Mouse (Mus musculus) cerebellum, adult 11-12 months (tissue): ENCODE measurements around the gene Mrpl2.
A peak's percentile ranks its signal among the peaks of the same experiment; 100 is the strongest.

Source experiments
- DNase-seq: peaks from one replicate; pipeline ENCODE4 v3.0.0; 2022

The Mrpl2 gene

GRCm38 (mm10) chr17:46645561-46646321, at the start of gene Mrpl2, which contains the start of gene Klc4:
Gene Mrpl2 (plus strand): TSS chr17:46646229.
Gene Klc4 (minus strand): TSS chr17:46646022.
- DNase-seq = peak; percentile 98

DNA sequence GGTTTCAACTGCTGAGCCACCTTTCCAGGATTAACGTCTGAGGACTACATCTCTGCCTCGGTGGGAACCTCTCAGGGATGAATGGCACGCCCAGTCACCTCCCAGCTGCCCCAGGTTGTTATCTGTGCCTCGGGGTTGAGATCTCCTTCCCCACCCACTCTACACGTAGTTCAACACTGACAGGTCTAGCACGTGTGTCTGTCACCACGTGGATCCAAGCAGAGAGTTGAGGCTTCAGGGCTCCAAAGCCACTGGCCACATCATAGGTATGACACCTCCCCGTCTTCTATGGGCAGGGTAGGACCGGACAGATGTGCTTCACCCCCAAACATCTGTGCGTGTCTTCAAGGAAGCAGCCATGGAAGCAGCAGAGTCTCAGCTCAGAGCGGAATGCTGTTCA, 48.1 kb upstream of the Mrpl2 start:
- DNase-seq = no peak

DNA sequence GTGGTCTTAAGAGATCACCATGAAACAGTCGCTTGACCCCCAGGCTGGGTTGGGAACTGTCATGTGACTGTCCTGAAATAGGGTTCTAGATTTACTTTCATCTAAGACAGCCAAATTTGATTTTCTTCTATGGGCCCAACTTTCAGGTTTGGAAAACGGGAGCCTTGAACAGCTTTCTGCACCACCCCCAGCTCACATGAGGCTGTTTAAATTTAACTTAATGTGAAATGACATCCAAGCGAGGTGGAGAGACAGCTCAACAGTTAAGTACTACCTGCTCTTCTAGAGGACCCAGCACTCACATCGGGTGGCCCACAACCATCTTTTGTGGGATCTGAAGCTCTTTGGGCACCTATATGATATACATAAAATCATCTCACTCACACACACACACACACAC, 47.1 kb upstream of the Mrpl2 start:
- DNase-seq = no peak

GRCm38 (mm10) chr17:46600569-46600968, 45.5 kb upstream of the Mrpl2 start:
- no peak for DNase-seq

GRCm38 (mm10) chr17:46602212-46602611, 43.8 kb upstream of the Mrpl2 start:
- no peak for DNase-seq

GRCm38 (mm10) chr17:46603229-46603628, 42.8 kb upstream of the Mrpl2 start:
- no peak for DNase-seq

DNA sequence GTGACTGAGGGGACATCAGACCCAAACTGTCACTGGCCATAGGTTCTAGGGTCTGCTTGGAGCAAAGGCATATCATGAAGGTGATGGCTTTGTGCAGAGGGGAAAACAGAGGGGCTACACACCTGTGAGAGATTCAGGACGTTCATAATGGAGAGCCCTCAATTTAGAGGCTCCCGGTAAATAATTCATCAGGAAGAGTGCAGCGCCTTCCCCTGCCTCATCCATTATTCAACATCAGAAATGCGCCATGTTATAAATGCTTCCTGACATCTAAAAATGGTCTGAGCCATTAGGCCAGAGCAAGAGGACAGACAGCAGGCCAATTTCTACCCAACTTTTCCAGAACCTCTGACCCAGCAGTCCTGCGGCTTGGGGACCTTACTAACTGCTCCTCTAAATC, 40.9 kb upstream of the Mrpl2 start:
- no peak for DNase-seq

GRCm38 (mm10) chr17:46605987-46606386, 40.0 kb upstream of the Mrpl2 start:
- DNase-seq = no peak

DNA sequence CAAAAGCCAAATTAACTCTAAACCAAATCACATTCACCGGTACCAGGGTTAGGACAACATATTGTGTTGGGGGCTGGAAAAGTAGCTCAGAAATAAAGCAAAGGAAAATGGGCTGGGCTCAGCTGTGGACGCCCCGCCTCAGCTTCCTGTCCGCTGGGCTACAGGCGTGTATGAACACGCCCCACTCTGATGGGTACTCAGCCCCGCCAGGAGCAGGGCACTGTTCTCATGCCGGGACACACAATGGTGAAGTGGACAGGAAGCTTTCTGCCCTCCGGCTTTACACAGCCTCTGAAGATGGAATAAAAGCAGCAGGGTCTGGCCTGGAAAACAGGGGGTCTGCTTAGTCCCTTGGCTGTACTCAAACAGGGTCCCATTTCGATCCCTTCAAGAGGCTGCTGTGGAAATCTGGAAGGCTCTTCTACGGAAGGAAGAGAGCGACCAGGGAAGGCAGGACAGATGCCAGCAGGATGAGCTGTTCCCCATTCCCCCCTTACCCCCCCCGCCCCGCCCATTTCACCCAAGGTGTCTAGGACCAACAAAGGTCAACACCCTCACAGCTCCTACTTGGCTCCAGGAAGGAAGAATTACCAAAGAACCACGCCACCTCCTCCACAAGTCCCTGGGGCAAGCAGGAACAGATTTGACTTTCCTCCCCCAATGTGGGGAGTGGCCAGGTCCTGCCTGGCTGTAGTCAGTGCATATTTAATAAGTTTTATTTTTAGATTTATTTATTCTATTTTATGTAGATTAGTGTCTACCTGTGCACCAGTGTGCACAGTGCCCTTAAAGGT, 36.1 kb upstream of the Mrpl2 start:
- no peak for DNase-seq

GRCm38 (mm10) chr17:46611316-46611715, 34.7 kb upstream of the Mrpl2 start:
- DNase-seq = no peak

DNA sequence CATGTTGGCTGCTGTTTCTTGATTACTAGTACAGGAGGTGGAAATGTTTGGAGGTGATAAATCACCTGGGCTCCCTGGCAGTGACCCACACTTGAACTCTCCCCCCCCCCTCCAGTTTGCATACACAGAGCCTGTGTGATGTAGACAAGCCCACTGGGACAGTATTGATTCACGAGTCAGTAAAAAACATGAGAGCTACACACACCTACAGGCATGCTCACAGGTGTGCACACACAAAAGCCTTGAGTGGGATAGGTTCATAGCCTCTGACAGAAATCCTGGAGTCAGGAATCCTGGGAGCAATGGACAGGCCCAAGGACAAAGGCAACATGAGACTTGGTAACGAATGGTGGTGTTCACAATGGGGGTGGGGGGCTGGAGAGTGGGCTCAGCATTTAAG, 33.8 kb upstream of the Mrpl2 start:
- DNase-seq = no peak

GRCm38 (mm10) chr17:46612820-46613219, 33.2 kb upstream of the Mrpl2 start:
- no peak for DNase-seq

- DNase-seq = no peak
Measured at GRCm38 (mm10) chr17:46613229-46613628, 32.8 kb upstream of the Mrpl2 start.

DNA sequence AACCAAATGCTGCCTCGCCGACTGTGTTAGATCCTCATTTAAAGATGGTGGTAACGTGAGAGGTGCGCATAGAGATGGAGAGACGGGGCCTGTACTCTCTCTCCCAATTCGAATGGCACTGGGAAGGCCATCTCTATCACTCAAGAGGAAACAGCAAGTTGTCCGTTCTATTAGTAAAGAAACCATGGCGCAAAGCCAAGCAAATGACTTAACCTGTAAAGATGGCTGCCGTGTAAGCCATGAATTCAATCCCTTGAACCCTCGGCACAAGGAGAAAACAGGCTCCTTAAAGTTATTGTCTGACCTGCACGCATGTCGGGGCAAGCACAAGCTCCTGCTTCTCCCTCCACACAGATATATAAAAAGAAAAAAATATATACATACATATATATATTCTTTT, 28.2 kb upstream of the Mrpl2 start:
- no peak for DNase-seq

DNA sequence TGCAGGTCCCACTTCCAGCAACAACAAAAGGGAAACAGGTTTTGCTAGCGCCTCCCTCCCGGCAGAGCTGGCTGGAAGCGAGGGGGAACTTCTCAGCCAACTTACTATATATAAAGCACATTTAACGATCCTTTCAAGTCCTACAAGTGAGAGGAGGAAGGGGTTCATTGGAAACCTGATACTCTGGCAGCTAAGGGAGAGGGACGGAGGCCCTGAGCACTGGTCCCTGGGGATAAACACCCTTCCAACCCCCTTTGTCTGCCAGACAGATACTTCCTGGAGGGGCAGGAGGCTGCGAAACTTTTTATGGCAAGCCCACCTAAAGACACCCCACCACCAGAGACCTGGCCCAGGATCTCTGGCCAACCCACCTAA, 27.6 kb upstream of the Mrpl2 start:
- no peak for DNase-seq

DNA sequence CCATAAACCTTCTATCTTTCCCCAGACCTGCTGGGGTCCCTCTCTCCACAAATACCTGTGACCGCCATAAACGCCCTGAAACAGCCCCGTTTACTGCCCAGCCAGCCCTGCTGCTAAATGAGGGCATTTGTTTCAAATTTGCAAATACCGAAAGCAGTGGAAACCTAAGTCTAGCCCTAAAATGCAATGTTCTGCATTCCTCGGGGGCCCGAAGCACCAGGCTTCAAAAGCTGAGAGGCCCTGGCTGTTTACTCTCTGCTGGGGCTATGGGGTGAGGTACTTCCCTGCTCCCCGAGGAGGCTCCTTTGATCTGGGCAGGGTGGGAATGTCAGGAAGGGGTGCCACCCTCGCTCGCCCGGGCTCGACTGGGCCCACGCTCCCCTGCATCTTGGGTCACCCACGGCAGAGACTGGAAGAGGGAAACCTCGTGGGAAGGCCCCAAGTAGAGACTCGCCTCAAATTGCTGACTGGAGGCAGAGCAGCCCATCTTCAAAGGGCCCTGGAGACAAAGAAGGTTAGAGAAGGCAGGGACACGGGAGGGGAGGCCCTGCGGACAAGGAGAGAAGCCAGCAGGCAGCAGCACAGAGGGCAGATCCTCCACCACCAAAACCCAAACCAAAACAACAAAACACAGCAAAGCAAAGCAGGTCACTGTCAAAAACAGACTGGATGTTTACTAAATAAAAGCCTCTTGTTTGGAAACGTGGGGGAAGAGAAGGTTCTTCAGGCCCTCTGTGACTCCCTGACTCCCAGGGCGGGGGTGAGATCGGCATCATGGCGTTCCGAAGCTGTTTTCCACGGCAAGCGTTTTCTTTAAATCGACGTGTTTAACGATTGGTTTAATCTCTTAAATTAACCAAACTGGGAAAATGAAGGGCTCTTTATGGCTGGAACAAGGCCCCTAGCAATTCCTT, 27.0 kb upstream of the Mrpl2 start:
- DNase-seq = no peak

- DNase-seq = no peak
Measured at GRCm38 (mm10) chr17:46619683-46620357, 26.2 kb upstream of the Mrpl2 start.

GRCm38 (mm10) chr17:46621324-46621723, 24.7 kb upstream of the Mrpl2 start:
- DNase-seq = peak; percentile 44

GRCm38 (mm10) chr17:46622269-46622668, 23.8 kb upstream of the Mrpl2 start:
- no peak for DNase-seq

- no peak for DNase-seq
Measured at GRCm38 (mm10) chr17:46623819-46624557, 22.0 kb upstream of the Mrpl2 start.

- no peak for DNase-seq
Measured at GRCm38 (mm10) chr17:46624598-46624997, 21.4 kb upstream of the Mrpl2 start.

DNA sequence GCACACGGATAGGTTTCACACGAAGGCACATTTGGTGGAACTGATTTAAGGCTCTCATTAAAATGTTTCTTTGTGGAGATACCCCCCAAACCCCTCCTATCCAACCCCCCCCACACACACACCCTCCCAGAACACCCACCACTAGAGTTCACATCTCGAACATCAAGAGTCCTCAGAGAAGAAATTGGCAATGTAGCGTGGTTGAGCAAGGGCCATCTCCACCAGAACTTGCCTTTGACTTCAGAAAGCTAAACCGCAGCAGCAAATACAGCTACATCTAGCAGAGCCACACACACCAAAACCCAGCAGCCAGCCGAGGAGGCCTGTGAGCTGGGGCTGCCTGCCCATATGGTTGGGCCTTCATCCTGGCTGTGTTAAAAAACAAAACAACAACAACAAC, 18.6 kb upstream of the Mrpl2 start:
- no peak for DNase-seq
